Mouse (Mus musculus): ENCODE data around the gene Ric8b. TPM values are rescaled to one million over a fixed set of nuclear protein-coding genes. Genes with fewer than 3 reads are reported as not detected.

Gene Ric8b
- polyA plus RNA-seq, 1 experiment from 2014 or later, result 31.0 TPM

DNA sequence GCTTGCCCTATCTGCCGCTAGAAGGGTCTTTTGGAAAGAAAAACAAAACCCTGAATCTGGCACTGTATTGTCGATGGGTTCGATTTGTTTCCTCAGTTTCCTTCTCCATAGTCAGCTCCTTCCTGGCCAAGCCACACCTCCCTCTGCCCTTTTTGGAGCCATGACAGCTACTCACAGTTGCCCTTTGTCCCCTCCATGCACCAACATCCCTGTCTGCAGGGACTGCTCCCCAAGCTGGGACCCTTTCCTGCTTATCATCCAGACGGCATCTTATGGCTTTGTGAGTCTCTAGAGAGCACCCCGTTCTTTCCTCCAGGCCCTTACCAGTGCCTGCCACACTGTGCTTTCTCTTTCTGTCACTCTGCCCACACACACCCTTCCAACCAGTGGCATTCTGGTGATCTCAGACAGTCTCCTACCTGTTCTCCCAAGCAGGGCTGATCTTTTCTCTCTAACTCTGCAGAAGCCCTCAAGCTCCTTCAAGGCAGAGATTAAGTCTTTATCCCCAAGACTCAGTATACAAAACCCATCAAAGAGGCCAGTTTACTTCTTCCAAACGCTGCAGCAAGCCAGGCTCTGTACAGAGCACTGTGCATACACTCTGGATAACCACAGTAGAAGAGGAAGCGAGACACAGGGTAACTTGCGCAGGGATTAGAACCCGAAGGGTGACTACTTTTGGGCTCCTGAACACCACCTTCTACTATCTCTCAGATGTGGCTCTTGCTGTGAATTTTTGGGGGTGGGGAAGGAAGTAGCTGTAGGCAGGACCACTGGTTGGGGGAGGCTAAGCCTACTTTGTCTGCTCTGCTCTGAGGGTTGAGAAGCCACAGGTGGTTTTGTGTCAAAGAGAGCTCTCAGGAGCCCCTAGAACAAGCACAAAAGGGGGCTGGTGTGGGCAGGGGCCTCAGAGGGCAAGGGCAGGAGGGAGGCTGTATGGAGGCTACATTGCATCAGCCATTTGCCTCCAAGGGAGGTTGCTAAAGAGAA, 20.2 kb upstream of the Ric8b start:
- Histone ChIP-seq H3K4me2 (no peak overlapping the region), H3K27me3 (peaks cover 6% of the 10 kb centered on the region; the same call in 1 of the 2 replicates), H3K27ac (no peak overlapping the region), H3K4me1 (no peaks in the 10 kb centered on the region; the same call in 1 of the 2 replicates), H3K36me3 (replicated peaks) (peaks cover 64% of the 10 kb centered on the region), H3K4me3 (replicated peaks) (no peak overlapping the region), H3K9ac (no peak overlapping the region), H3K9me3 (no peaks in the 10 kb centered on the region)
- WGBS, result 70% methylated on average over 9 of the region's 9 CpGs
- no peak for ATAC-seq (ENCODE audit: low FRiP score)

DNA sequence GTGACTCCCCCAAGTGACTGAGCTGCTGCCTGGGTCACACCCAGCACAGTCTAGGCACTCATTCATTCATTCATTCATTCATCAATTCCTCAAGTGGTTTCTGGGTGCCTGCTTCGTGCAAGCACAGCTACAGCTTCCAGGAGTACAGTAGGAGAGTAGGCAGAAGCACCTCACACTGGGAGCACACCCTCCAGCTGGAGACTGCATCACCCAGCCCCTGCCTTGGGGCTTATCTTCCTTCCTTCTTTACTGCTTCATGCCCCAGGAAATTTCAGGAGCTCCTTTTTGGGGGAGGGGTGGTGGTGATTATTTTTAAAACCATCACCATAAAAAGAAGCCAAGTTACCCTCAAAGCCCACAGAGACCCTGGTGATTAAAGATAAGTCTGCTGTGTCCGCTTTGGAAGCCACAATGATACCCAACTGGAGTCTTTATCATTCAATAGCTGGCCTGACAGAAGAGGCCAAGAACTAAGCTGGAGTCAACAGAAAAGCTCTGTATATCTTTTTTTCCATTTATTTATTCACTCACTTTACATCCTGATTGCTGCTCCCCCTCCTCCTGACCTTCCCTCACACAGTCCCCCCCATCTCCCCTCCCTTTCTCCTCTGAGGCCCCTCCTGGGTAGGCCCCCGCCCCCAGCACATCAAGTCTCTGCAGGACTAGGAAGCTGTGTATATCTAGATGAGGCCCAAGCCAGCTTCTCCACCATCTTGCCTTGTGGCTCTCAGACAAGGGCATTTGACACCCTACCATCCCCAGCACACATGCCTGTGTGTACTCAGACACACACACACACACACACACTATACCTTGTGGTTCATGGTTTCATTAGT, 19.1 kb upstream of the Ric8b start:
- H3K4me3 ChIP-seq (replicated peaks), result no peak overlapping the region
- peaks cover 9% of the 10 kb centered on the region for H3K4me1 ChIP-seq
- H3K9me3 ChIP-seq, result no peaks in the 10 kb centered on the region
- no peak overlapping the region for H3K4me2 ChIP-seq
- no peak overlapping the region for H3K27ac ChIP-seq
- 70% methylated on average over 3 of the region's 3 CpGs for whole genome bisulfite sequencing
- H3K27me3 ChIP-seq, result peaks cover 10% of the 10 kb centered on the region; the same call in 1 of the 2 replicates
- peaks cover 66% of the 10 kb centered on the region for H3K36me3 ChIP-seq (replicated peaks)
- ATAC-seq (ENCODE audit: low FRiP score), result no peak
- no peak overlapping the region for H3K9ac ChIP-seq

DNA sequence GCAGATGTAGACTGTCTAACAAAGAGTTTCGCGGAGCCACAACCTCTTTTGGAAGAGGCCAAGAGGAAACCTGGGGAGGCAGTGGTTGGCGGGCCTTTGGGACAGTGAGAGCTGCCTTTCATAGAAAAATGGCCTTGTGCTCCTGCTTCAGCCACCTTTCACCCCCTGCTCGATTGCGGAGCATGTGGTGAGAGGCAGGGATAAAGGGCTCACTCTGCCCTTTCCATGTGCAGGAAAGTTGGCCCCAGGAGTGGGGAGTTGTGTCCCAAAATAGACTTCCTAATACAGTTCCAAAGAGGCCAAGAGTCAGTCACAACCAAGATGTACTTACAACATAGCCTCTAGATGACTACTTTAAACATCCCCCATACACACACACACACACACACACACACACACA, 15.7 kb upstream of the Ric8b start:
- Histone ChIP-seq H3K4me2 (no peak overlapping the region), H3K9ac (no peak overlapping the region), H3K9me3 (no peaks in the 10 kb centered on the region), H3K27me3 (peaks cover 14% of the 10 kb centered on the region; the same call in 1 of the 2 replicates), H3K4me3 (replicated peaks) (no peak overlapping the region), H3K36me3 (replicated peaks) (peaks cover 58% of the 10 kb centered on the region), H3K27ac (no peak overlapping the region), H3K4me1 (peaks cover 17% of the 10 kb centered on the region)
- no peak for ATAC-seq (ENCODE audit: low FRiP score)
- 81% methylated on average over 5 of the region's 5 CpGs for WGBS

DNA sequence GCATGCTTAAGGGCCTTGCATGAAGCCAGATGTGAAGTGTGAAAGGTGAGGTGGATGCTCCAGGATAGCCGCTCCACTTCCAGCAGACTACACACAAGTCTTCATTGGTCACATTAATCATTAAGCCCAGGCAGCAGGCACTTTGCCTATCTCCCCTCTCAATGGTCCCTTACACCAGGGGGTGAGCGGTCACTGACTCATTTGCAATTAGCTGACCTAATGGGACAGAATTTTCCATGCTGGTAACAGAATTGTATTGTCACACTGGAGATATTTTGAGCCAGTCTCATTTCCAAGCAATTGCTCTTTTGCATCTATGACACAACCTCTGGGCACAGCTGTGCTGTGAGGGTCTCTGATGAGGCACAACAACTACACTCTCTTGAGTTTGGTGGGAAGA, 15.2 kb upstream of the Ric8b start:
- no peak for ATAC-seq (ENCODE audit: low FRiP score)
- Histone ChIP-seq H3K27ac (no peak overlapping the region), H3K9me3 (no peaks in the 10 kb centered on the region), H3K9ac (no peak overlapping the region), H3K4me1 (peaks cover 17% of the 10 kb centered on the region), H3K36me3 (replicated peaks) (peaks cover 53% of the 10 kb centered on the region), H3K27me3 (peaks cover 12% of the 10 kb centered on the region; the same call in 1 of the 2 replicates), H3K4me2 (no peak overlapping the region), H3K4me3 (replicated peaks) (no peak overlapping the region)
- WGBS, result 88% methylated on average over 2 of the region's 2 CpGs

DNA sequence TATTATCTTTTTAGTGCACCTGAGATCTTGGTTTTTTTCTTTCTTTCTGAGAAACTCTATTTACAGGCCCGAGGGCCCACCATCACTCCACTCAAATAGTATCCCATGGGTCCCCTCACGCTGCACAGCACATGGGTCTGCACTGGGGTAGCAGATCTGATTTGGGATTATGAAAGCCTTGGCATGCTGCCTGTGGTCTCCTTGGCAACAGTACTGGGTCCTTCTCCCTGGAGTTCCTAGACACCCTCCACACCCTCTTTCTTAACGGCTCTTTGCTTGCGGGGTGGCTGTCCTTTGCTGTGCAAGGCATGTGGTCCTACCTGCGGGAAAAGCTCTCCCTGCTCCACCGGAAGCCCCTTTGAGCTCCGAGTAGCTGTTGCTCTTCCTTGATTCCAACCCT, 14.1 kb upstream of the Ric8b start:
- no peak for ATAC-seq (ENCODE audit: low FRiP score)
- H3K4me3 ChIP-seq (replicated peaks), result no peak overlapping the region
- no peaks in the 10 kb centered on the region for H3K9me3 ChIP-seq
- H3K9ac ChIP-seq, result no peak overlapping the region
- peaks cover 42% of the 10 kb centered on the region for H3K36me3 ChIP-seq (replicated peaks)
- H3K4me2 ChIP-seq, result no peak overlapping the region
- H3K27ac ChIP-seq, result 0 out of 2 replicates have a peak overlapping the region, but pooled peaks have one; percentile 53
- 51% methylated on average over 7 of the region's 7 CpGs for WGBS
- peaks cover 17% of the 10 kb centered on the region for H3K4me1 ChIP-seq
- peaks cover 16% of the 10 kb centered on the region for H3K27me3 ChIP-seq

DNA sequence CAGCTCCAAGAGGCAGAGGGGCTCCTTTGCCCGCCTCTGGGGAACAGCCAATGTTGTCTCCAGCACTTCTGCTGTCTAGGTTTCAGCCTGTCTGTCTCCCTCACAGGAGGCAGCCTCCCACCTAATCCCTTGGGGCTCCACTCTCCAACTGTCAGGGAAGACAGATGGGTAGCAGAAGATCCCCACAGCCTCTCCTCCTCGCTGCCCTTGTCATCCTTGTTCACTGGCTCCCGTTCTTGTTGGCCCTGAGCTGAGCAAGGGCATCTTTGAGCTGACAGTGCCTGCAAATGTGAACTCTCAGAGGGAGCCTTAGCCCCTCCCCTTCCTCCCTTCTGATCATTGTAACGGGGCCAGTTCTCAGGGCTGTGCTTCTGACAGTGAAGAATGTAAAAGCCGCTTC, 13.7 kb upstream of the Ric8b start:
- Histone ChIP-seq H3K27ac (0 out of 2 replicates have a peak overlapping the region, but pooled peaks have one; percentile 53), H3K4me1 (peaks cover 17% of the 10 kb centered on the region), H3K4me2 (no peak overlapping the region), H3K36me3 (replicated peaks) (peaks cover 38% of the 10 kb centered on the region), H3K9me3 (no peaks in the 10 kb centered on the region), H3K27me3 (peaks cover 20% of the 10 kb centered on the region), H3K9ac (no peak overlapping the region), H3K4me3 (replicated peaks) (no peak overlapping the region)
- no peak for ATAC-seq (ENCODE audit: low FRiP score)
- WGBS, result 20% methylated on average over 5 of the region's 5 CpGs

DNA sequence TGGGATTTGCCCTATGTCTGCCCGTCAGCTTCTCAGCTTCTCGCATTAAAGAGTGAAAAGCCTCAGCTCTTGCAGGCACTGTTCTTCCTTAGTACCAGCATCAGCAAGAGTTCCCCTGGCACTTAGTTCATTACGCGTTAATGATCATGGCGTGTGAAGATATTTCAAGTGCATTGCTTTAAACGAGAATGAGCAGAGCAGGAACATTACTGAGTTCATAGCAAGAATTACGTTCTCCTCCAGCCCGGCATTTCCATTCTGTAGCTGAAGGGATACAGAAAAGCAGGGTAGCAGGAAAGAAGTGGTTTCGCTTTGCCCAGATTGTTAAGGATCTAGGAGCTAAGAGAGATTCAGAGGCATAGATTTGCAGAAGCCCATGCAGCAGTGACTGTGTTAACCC, 10.5 kb upstream of the Ric8b start:
- H3K27ac ChIP-seq, result no peak overlapping the region
- H3K9me3 ChIP-seq, result no peaks in the 10 kb centered on the region
- peaks cover 22% of the 10 kb centered on the region for H3K36me3 ChIP-seq (replicated peaks)
- peaks cover 39% of the 10 kb centered on the region for H3K27me3 ChIP-seq
- no peak for ATAC-seq (ENCODE audit: low FRiP score)
- H3K4me2 ChIP-seq, result no peak overlapping the region
- H3K4me3 ChIP-seq (replicated peaks), result no peak overlapping the region
- 81% methylated on average over 9 of the region's 9 CpGs for WGBS
- H3K4me1 ChIP-seq, result peaks cover 46% of the 10 kb centered on the region
- H3K9ac ChIP-seq, result no peak overlapping the region

DNA sequence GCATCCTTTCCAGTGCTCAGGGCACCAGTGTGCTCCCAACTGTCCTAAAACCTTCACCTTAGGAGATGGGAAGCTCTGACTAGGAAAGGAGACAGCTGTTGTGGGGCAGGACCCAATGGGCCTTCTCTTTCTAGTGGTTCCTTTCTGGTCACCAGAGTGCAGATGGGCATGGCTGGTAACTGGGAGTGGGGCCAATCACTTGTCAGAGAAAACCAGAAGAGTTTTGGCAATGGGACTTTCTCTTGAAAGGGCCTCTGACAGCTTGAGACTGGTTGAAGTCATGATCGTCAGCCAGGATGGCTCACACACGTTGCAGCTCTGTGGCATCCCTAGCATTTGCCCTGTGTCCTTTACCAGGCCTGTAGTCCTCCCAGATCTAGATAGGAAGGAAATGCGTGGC, 9.4 kb upstream of the Ric8b start:
- WGBS, result 93% methylated on average over 3 of the region's 3 CpGs
- Histone ChIP-seq H3K4me1 (peaks cover 43% of the 10 kb centered on the region), H3K9me3 (no peaks in the 10 kb centered on the region)

DNA sequence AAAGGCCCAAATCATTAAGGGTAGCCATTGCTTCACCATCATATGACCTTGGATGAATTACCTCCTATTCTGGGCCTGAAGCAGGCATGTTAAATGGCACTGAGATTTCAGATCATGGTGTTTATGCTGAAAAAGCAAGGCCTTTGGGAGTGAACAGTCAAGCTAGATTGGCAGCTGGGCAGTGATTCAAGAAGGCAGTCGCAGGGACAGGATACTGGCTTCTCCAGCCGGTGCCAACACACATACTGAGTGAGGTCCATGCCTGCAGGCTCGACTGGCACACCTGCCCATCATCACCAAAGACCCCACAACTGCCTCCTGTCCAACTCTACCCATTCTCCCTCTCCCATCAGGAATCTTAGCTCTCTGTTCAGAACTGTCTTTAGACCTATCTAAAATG, 8.9 kb upstream of the Ric8b start:
- ATAC-seq (ENCODE audit: low FRiP score), result no peak
- peaks cover 41% of the 10 kb centered on the region for H3K27me3 ChIP-seq
- WGBS, result 98% methylated on average over 3 of the region's 3 CpGs
- H3K4me2 ChIP-seq, result no peak overlapping the region
- H3K4me3 ChIP-seq (replicated peaks), result no peak overlapping the region
- H3K27ac ChIP-seq, result no peak overlapping the region
- peaks cover 18% of the 10 kb centered on the region for H3K36me3 ChIP-seq (replicated peaks)
- no peak overlapping the region for H3K9ac ChIP-seq
- peaks cover 38% of the 10 kb centered on the region for H3K4me1 ChIP-seq
- no peaks in the 10 kb centered on the region for H3K9me3 ChIP-seq

More for the DNA sequence above, 9.4 kb upstream of the Ric8b start:
- no peak overlapping the region for H3K27ac ChIP-seq
- H3K9ac ChIP-seq, result no peak overlapping the region
- H3K4me3 ChIP-seq (replicated peaks), result no peak overlapping the region
- no peak overlapping the region for H3K4me2 ChIP-seq
- H3K27me3 ChIP-seq, result peaks cover 42% of the 10 kb centered on the region
- peaks cover 18% of the 10 kb centered on the region for H3K36me3 ChIP-seq (replicated peaks)
- no peak for ATAC-seq (ENCODE audit: low FRiP score)

DNA sequence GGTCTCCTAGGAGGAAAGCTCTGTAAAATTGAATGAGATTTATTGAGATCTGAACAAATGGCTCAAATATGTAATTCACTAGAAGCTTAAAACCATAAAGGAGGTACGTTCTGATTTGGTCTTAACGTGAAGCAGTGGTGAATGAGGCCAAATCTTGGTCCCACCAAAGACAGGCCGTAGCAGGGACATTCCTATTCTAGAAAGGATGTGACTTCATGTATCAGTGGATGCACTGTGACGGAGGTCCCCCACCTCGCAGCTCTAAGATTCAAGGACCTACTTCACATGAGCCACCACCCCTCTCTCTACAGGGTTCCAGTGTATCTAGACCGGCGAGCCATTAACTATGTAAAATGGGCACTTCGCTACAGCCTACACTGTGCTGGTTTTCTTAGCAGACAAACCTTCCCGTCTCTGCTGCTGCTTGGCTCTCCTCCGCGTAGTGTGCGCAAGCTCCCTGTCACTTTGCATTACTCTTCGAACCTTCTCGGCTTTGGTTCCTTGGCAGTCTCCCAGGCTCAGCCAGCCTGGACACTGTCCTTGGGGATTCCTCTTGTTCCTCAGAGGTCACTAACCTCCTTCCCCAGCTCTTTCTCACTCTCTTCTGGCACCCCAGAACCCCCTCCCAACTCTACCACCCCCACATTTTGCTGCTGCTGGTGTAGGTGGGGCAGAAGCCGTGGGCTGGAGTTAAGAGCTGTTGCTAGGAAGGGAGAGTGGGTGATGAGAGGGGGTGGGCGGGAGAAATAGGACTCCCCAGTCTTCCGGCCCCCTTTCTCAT, 8.2 kb upstream of the Ric8b start:
- Histone ChIP-seq H3K4me3 (replicated peaks) (no peak overlapping the region), H3K36me3 (replicated peaks) (peaks cover 16% of the 10 kb centered on the region), H3K4me1 (peaks cover 31% of the 10 kb centered on the region), H3K4me2 (no peak overlapping the region), H3K9me3 (no peaks in the 10 kb centered on the region), H3K9ac (no peak overlapping the region), H3K27ac (no peak overlapping the region), H3K27me3 (peaks cover 41% of the 10 kb centered on the region)
- ATAC-seq (ENCODE audit: low FRiP score), result no peak
- 71% methylated on average over 17 of the region's 17 CpGs for WGBS

DNA sequence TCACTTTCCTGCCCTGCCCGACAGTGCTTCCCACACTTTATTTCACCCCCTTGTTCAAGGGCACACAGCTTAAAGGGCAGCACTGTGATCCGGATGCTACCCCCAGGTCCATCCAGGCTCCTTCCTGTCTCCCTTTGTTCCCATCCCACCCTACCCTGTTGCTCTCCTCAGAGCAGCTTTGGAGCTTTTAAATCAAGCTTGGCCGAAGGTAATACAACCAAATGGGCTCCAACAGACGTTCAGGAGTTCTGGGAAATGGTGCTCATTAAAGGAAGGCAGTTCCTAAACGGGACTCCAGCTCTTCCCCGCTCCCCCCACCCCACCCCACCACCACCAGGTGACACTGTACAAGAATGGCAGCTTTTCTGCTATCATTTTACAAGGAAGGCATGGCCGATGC, 7.2 kb upstream of the Ric8b start:
- Histone ChIP-seq H3K9me3 (no peaks in the 10 kb centered on the region), H3K27me3 (peaks cover 45% of the 10 kb centered on the region), H3K4me1 (peaks cover 31% of the 10 kb centered on the region), H3K9ac (no peak overlapping the region), H3K4me2 (no peak overlapping the region), H3K36me3 (replicated peaks) (peaks cover 6% of the 10 kb centered on the region), H3K27ac (no peak overlapping the region), H3K4me3 (replicated peaks) (no peak overlapping the region)
- 12% methylated on average over 7 of the region's 7 CpGs for WGBS
- no peak for ATAC-seq (ENCODE audit: low FRiP score)
